Mouse (Mus musculus) limb, embryonic 12.5 days (tissue): ENCODE measurements around the gene Nrd1. TPM values are rescaled to one million over a fixed set of nuclear protein-coding genes. Genes with fewer than 3 reads are reported as not detected.

Experiments used
- ATAC-seq: fragments of 200-750 bp; cut with Nextera tagmentation; 2 replicates; pipeline ENCODE4 v1.8.0; 2017; ENCODE audit warnings: low read depth, moderate TSS enrichment; ENCODE audit not compliant: insufficient number of reproducible peaks, insufficient read depth, low FRiP score, low TSS enrichment
- H3K27ac ChIP-seq: fragments of 300-500 bp; sonication (generic); 2 replicates; pipeline ENCODE4 v1.5.1; 2016; ENCODE audit warnings: mild to moderate bottlenecking, moderate library complexity
- H3K27me3 ChIP-seq: fragments of 300-500 bp; sonication (generic); 2 replicates; pipeline ENCODE4 v1.6.1; 2016; ENCODE audit warnings: mild to moderate bottlenecking, moderate library complexity
- H3K36me3 ChIP-seq: fragments of 300-500 bp; sonication (generic); 2 replicates; pipeline ENCODE4 v1.6.1; 2016; ENCODE audit warnings: mild to moderate bottlenecking, moderate library complexity
- H3K4me1 ChIP-seq: fragments of 300-500 bp; sonication (generic); replicated peaks from 2 replicates; pipeline ENCODE4 v1.6.1; 2016
- H3K4me2 ChIP-seq: fragments of 300-500 bp; sonication (generic); 2 replicates; pipeline ENCODE4 v1.6.1; 2016; ENCODE audit warnings: mild to moderate bottlenecking, moderate library complexity
- H3K4me3 ChIP-seq: fragments of 300-500 bp; sonication (generic); replicated peaks from 2 replicates; pipeline ENCODE4 v1.5.1; 2016; ENCODE audit warnings: mild to moderate bottlenecking
- H3K9ac ChIP-seq: fragments of 300-500 bp; sonication (generic); replicated peaks from 2 replicates; pipeline ENCODE4 v1.6.1; 2016; ENCODE audit warnings: mild to moderate bottlenecking, moderate library complexity
- H3K9me3 ChIP-seq: fragments of 300-500 bp; sonication (generic); 2 replicates; pipeline ENCODE4 v1.6.1; 2016; ENCODE audit warnings: mild to moderate bottlenecking, moderate library complexity
- WGBS: fragments of 180-500 bp; shearing (Covaris S2); methylation state at CpG from one replicate; pipeline ENCODE4 v1.1.7; 2016; 5-methylcytosine and 5-hydroxymethylcytosine counted together
- polyA plus RNA-seq: library from polyadenylated mRNA; unstranded; fragments of >200 nt; fragmentation: Nextera tagmentation; extraction: Ambion mirVana; gene quantifications from 2 replicates; pipeline ENCODE4 v1.2.1, GENCODE M21; 2016

Gene Nrd1
- polyA plus RNA-seq, 1 experiment from 2014 or later, result 84.5 TPM

GRCm38 (mm10) chr4:108990032-108990431, 10.4 kb upstream of the Nrd1 start:
- no peak for ATAC-seq
- no peaks in the 10 kb centered on the region for H3K36me3 ChIP-seq

GRCm38 (mm10) chr4:108990571-108990970, 9.9 kb upstream of the Nrd1 start:
- H3K27ac ChIP-seq, result no peak overlapping the region
- no peaks in the 10 kb centered on the region for H3K27me3 ChIP-seq
- no peak for ATAC-seq
- no peaks in the 10 kb centered on the region for H3K36me3 ChIP-seq
- no peak overlapping the region for H3K4me3 ChIP-seq
- no peak overlapping the region for H3K4me2 ChIP-seq
- no peaks in the 10 kb centered on the region for H3K9me3 ChIP-seq
- no peak overlapping the region for H3K9ac ChIP-seq
- WGBS, result 89% methylated on average over 6 of the region's 6 CpGs
- H3K4me1 ChIP-seq, result no peaks in the 10 kb centered on the region

More at GRCm38 (mm10) chr4:108990032-108990431, 10.4 kb upstream of the Nrd1 start:
- Histone ChIP-seq H3K27ac (no peak overlapping the region), H3K4me3 (no peak overlapping the region), H3K4me2 (no peak overlapping the region), H3K27me3 (no peaks in the 10 kb centered on the region), H3K9me3 (no peaks in the 10 kb centered on the region), H3K9ac (no peak overlapping the region), H3K4me1 (no peaks in the 10 kb centered on the region)

DNA sequence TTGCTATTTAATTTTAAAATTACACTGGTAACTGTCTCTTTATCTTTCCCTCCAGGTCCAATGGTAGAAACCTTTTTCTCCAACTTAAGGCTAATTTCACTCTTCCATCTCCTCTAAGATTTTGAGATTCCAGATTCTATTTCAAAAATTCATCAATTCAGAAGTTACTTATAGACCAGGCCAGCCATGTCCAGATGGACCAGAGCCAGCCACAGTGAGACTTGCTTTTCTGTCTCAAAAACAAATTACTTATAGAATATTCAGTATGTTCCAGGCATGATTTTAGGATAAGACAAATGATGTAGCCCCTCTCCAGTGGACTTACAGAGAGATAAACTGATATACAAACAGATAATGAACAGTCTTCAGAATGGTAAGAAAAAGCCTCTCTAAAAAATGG, 8.6 kb upstream of the Nrd1 start:
- no peaks in the 10 kb centered on the region for H3K36me3 ChIP-seq
- no peaks in the 10 kb centered on the region for H3K4me1 ChIP-seq
- H3K27ac ChIP-seq, result no peak overlapping the region
- H3K4me2 ChIP-seq, result no peak overlapping the region
- H3K4me3 ChIP-seq, result no peak overlapping the region
- ATAC-seq, result no peak
- no peaks in the 10 kb centered on the region for H3K9me3 ChIP-seq
- no peak overlapping the region for H3K9ac ChIP-seq
- no peaks in the 10 kb centered on the region for H3K27me3 ChIP-seq

GRCm38 (mm10) chr4:108992978-108993377, 7.5 kb upstream of the Nrd1 start:
- Histone ChIP-seq H3K4me3 (no peak overlapping the region), H3K9me3 (no peaks in the 10 kb centered on the region), H3K9ac (no peak overlapping the region), H3K27me3 (no peaks in the 10 kb centered on the region), H3K4me2 (no peak overlapping the region), H3K36me3 (no peaks in the 10 kb centered on the region), H3K27ac (no peak overlapping the region), H3K4me1 (no peaks in the 10 kb centered on the region)
- ATAC-seq, result no peak
- 62% methylated on average over 2 of the region's 2 CpGs for WGBS

- ATAC-seq, result no peak
- Histone ChIP-seq H3K4me3 (peak overlapping the region; percentile 75), H3K27ac (peak overlapping the region; percentile 90), H3K4me1 (peaks cover 15% of the 10 kb centered on the region), H3K27me3 (no peaks in the 10 kb centered on the region), H3K36me3 (peaks cover 17% of the 10 kb centered on the region), H3K9ac (peak overlapping the region; percentile 84), H3K4me2 (peak overlapping the region; percentile 81), H3K9me3 (no peaks in the 10 kb centered on the region)
- WGBS, result under 1% methylated on average over 18 of the region's 18 CpGs
Observed at GRCm38 (mm10) chr4:109000961-109001360, 506 bp downstream of the Nrd1 start.

GRCm38 (mm10) chr4:109008046-109008445, 7.6 kb downstream of the Nrd1 start:
- Histone ChIP-seq H3K4me3 (no peak overlapping the region), H3K4me2 (no peak overlapping the region), H3K36me3 (peaks cover 26% of the 10 kb centered on the region), H3K27me3 (no peaks in the 10 kb centered on the region), H3K9me3 (no peaks in the 10 kb centered on the region), H3K4me1 (no peaks in the 10 kb centered on the region), H3K9ac (no peak overlapping the region), H3K27ac (no peak overlapping the region)
- ATAC-seq, result no peak
- 97% methylated on average over 1 of the region's 1 CpGs for WGBS

DNA sequence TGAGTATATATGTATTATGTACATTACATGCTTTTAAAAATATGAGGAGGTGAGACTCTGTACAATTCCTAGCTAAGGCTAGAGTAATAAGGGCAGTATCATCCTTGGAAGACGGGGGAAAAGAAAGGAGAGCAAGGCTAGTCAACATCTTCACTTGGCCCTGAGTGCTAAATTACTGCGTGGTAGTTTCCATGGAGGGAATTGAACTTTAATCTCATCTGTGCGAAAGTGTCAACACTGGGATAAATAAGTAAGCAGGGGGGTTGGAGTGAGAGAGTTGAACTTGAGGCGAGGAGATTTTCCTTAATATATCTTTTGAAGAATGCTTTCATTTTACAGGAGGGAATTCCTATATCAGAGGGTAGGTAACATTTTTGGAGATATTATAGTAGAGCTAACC, 13.6 kb downstream of the Nrd1 start:
- H3K27me3 ChIP-seq, result no peaks in the 10 kb centered on the region
- H3K36me3 ChIP-seq, result peaks cover 39% of the 10 kb centered on the region
- 96% methylated on average over 4 of the region's 4 CpGs for WGBS
- no peak overlapping the region for H3K9ac ChIP-seq
- no peak for ATAC-seq
- no peaks in the 10 kb centered on the region for H3K4me1 ChIP-seq
- no peak overlapping the region for H3K27ac ChIP-seq
- no peaks in the 10 kb centered on the region for H3K9me3 ChIP-seq
- no peak overlapping the region for H3K4me3 ChIP-seq
- H3K4me2 ChIP-seq, result no peak overlapping the region

GRCm38 (mm10) chr4:109017441-109017840, 17.0 kb downstream of the Nrd1 start:
- H3K9me3 ChIP-seq, result no peaks in the 10 kb centered on the region
- no peak for ATAC-seq
- H3K4me2 ChIP-seq, result no peak overlapping the region
- H3K27ac ChIP-seq, result no peak overlapping the region
- no peaks in the 10 kb centered on the region for H3K27me3 ChIP-seq
- peaks cover 53% of the 10 kb centered on the region for H3K36me3 ChIP-seq
- H3K4me3 ChIP-seq, result no peak overlapping the region
- WGBS, result 66% methylated on average over 7 of the region's 7 CpGs
- no peaks in the 10 kb centered on the region for H3K4me1 ChIP-seq
- no peak overlapping the region for H3K9ac ChIP-seq

- no peak overlapping the region for H3K27ac ChIP-seq
- H3K9ac ChIP-seq, result no peak overlapping the region
- H3K27me3 ChIP-seq, result no peaks in the 10 kb centered on the region
- no peak for ATAC-seq
- no peaks in the 10 kb centered on the region for H3K9me3 ChIP-seq
- H3K4me1 ChIP-seq, result no peaks in the 10 kb centered on the region
- H3K36me3 ChIP-seq, result peaks cover 57% of the 10 kb centered on the region
- WGBS, result 83% methylated on average over 4 of the region's 4 CpGs
- no peak overlapping the region for H3K4me3 ChIP-seq
- H3K4me2 ChIP-seq, result no peak overlapping the region
Observed at GRCm38 (mm10) chr4:109019301-109019700, 18.8 kb downstream of the Nrd1 start.

DNA sequence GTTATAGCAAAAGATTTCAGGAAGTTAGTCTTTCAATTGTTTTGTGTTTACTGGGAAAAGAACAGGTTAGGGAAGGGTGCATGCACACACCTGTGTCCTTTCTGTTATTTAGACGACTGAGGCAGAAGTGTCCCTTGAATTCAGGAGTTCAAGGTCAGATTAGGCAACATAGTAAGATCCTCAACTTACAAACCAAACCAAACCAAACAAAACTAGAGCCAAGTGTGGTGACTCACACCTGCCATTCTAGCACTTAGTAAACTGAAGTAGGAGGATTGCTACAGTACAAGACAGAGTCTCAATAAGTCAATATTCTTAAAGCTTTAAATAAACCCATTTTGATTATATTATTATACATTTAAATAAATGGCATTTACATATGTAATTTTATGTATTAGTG, 21.5 kb downstream of the Nrd1 start:
- Histone ChIP-seq H3K27me3 (no peaks in the 10 kb centered on the region), H3K36me3 (peaks cover 64% of the 10 kb centered on the region), H3K4me1 (no peaks in the 10 kb centered on the region), H3K9ac (no peak overlapping the region), H3K4me3 (no peak overlapping the region), H3K4me2 (no peak overlapping the region), H3K27ac (no peak overlapping the region), H3K9me3 (no peaks in the 10 kb centered on the region)
- ATAC-seq, result no peak
- WGBS, result 86% methylated on average over 1 of the region's 1 CpGs

GRCm38 (mm10) chr4:109025061-109025460, 24.6 kb downstream of the Nrd1 start:
- Histone ChIP-seq H3K4me2 (no peak overlapping the region), H3K36me3 (peaks cover 64% of the 10 kb centered on the region), H3K27me3 (no peaks in the 10 kb centered on the region), H3K9me3 (no peaks in the 10 kb centered on the region), H3K4me1 (no peaks in the 10 kb centered on the region), H3K27ac (no peak overlapping the region), H3K9ac (no peak overlapping the region), H3K4me3 (no peak overlapping the region)
- no peak for ATAC-seq
- 72% methylated on average over 3 of the region's 3 CpGs for WGBS

- Histone ChIP-seq H3K4me2 (no peak overlapping the region), H3K27ac (no peak overlapping the region), H3K9me3 (no peaks in the 10 kb centered on the region), H3K9ac (no peak overlapping the region), H3K36me3 (peaks cover 71% of the 10 kb centered on the region), H3K4me3 (no peak overlapping the region), H3K27me3 (no peaks in the 10 kb centered on the region), H3K4me1 (no peaks in the 10 kb centered on the region)
- WGBS, result 91% methylated on average over 3 of the region's 3 CpGs
- ATAC-seq, result no peak
Observed at GRCm38 (mm10) chr4:109026543-109026942, 26.1 kb downstream of the Nrd1 start.
